Mouse (Mus musculus) heart, postnatal 14 days (tissue): ENCODE measurements around the gene Ano10. TPM values are rescaled to one million over a fixed set of nuclear protein-coding genes. Genes with fewer than 3 reads are reported as not detected.

Experiments
- DNase-seq, 2 experiments: peaks; one replicate each; pipeline ENCODE4 v3.0.0; 2021 to 2022
- intact Hi-C: fragments of 180-260 bp; cut with DNase I; formaldehyde crosslinking; loops from one replicate; pipeline ENCODE4 v1.15.1; 2025
- total RNA-seq, 2 experiments: library from RNA; stranded (reverse); gene quantifications; 2 replicates each; pipeline ENCODE4 v1.2.3; 2021

Gene Ano10
- total RNA-seq, 2 experiments from 2014 or later, result 34.4 to 35.9 TPM

DNA sequence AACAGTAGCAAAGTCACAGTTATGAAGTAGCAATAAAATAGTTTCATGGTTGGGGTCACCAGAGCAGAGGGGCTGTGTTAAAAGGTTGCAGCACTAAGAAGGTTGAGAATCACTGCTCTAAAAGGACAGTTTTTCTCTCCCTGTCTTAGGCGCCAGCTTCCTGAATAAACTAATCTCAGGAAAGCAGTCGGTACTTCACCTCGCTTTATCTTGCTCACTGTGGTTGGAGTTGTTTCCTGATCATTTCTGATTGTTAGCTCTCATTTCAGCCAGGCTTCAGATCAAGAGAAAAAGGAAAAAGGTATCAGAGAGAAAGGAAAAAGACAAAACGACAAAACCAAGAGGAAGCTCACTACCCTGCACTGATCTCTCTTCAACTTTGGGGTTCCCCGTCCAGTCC is 1.9 kb upstream of the Ano10 start:
- intact Hi-C loops, result no loop called here

DNA sequence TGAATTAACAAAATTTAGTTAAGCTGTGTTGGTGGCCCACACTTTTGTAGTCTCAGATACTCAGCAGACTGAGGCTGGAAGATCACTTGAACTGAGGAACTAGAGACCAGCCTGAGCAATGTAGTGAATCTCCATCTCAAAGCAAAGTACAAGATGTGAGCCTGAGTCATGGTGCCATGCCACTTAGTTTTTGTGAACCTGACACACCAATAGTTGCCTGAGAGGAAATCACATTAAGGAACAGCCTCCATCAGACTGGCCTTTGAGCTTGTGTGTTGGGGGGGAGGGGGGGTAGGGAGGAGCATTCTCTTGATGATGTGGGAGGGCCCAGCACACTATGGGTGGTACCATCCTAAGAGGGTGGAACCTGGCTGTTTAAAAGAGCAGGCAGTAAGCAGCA is 1.2 kb upstream of the Ano10 start:
- intact Hi-C loops, result no loop called here
- no peak for DNase-seq

More for the DNA sequence above, 1.9 kb upstream of the Ano10 start:
- DNase-seq, result no peak

DNA sequence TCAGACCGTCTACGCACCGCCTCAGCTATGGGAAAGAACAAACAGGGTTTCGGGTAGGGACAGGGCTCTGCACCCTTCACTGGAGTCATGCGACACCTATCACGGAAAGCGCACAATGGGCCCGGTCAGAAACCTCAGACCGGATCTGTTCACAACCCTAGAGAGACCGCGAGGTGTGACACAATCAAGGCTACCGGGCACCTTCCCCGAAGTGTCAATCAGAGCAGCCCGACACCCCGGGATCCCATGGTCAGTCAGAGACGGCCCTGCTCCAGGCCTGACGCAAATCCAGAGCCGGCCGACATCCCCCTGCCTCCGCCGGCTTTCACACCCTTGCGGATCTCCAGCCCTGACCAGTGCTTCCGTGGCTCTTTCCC is 370 bp downstream of the Ano10 start:
- DNase-seq, result no peak
- intact Hi-C loops, result no loop called here

- DNase-seq, result no peak
- intact Hi-C loops, result no loop called here
These were observed 4.0 kb downstream of the Ano10 start for GRCm38 (mm10) chr9:122290192-122290591.

DNA sequence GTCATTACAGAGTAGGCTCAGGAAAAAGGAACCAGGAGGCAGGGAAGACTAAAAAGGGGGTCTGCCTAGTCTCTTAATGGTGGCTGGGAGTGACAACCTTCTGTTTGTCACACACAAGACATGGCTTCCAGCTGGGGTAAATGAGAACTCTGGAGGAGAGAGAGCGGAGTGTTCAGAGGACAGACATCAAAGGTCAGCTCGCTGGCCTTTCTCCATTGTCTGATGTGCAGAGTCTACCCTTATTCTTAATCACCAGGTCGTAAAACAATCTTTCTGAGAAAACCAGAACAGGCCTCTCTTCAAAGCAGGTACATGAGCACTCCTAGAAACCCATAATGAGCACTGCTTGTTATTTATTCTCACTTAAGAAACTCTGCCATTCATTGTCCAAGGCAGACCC is 5.8 kb downstream of the Ano10 start:
- DNase-seq, result no peak
- intact Hi-C loops, result no loop called here

GRCm38 (mm10) chr9:122287526-122287925 is 6.7 kb downstream of the Ano10 start:
- intact Hi-C loops, result no loop called here
- DNase-seq, result no peak

GRCm38 (mm10) chr9:122285833-122286310 is 8.4 kb downstream of the Ano10 start:
- intact Hi-C loops, result no loop called here
- no peak for DNase-seq

- DNase-seq, result no peak
- intact Hi-C loops, result no loop called here
These were observed 8.9 kb downstream of the Ano10 start for GRCm38 (mm10) chr9:122285146-122285832.

DNA sequence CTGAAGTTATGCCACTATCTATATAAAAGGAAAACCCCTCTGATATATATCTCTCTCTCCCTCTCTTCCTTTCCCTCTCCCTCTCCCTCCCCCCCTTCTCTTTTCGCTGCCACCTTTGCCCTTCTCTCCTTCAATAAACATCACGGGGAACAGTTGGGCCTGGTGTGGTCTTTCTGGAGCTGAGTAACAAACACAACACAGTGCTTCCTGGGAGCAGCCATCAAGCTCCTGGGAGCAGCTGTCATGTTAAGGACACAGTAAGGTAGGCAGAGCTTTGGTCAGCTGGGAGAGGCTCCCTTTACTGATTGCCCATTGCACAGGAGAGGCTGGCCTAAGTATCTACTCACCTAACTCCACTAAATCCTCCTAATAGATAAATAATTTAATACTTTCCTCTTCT is 9.5 kb downstream of the Ano10 start:
- intact Hi-C loops, result no loop called here
- no peak for DNase-seq

DNA sequence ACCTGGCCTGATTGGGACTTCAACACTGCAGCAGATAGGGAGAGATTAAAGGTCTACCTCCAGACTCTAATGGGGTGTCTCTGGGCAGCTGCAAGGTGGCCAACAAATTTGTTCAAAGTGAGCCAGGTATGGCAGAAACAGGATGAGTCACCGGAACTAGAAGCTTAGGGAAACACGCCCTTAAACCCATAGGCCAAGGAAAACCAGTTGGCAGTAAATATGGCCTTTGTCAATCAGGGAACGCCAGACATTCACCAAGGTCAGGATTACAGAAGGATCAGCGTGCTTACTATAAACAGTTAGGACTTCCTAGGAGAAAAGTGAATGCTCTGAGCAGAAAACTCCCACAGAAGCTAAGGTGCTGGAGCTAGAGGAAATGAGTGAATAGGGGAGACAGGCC is 13.2 kb downstream of the Ano10 start:
- DNase-seq, result no peak
- intact Hi-C loops, result no loop called here

DNA sequence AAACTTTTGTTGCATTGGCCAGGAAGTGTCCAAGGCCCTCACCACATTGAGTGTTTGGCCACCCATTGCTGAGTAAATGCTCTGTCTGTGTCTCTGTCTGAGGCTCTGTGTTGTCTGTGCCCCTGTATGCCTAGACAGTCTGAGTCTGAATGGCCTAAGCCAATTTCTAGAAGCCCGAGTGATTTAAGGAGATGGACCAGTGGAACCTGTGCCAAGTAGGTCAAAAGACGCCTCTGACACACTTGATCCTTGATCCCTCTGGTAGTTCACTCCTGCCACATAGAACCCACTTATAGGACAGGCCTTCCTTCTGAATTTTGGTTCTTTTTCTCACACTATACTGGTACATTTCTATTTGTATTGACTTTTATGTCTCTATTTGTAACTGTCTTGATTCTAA is 17.6 kb downstream of the Ano10 start:
- intact Hi-C loops, result no loop called here

DNA sequence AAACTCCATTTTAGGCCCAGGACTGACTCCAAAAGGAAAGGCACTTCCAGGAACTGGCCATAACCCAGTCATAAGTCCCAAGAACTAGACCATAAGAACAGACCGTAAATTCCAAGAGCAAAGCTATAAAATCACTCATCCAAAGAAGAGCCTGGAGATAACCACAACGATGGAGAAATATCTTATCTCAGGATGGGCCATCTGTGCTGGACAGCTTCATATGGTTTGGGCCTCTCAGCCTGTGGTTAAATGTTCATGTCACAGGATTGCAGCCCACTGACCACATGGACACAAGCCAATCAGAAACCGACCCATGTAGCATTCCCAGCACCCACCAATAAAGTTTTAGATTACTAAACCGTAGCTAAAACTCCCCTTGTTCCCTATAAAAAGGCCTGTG is 18.1 kb downstream of the Ano10 start:
- intact Hi-C loops, result no loop called here
- DNase-seq, result no peak

More for the DNA sequence above, 17.6 kb downstream of the Ano10 start:
- DNase-seq, result no peak

DNA sequence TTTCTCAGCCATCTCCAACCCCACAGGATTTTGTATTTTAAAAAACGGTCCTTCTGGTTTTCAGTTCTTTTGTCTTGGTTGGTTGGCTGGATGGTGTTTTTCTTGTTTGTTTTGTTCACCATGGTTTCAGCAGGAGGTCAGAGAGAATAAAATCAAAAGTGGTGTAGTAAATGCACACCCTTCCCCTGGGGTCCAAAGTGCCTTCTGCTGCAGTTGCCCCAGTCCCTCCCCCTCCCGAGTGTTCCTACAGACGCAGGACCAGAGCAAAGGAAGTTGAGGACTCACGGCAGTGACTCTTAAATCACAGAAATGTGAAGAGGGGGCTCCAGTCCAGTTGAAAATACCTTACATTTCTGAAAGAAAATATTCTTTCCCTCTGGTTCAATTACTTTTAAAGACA is 19.9 kb downstream of the Ano10 start:
- intact Hi-C loops, result no loop called here

DNA sequence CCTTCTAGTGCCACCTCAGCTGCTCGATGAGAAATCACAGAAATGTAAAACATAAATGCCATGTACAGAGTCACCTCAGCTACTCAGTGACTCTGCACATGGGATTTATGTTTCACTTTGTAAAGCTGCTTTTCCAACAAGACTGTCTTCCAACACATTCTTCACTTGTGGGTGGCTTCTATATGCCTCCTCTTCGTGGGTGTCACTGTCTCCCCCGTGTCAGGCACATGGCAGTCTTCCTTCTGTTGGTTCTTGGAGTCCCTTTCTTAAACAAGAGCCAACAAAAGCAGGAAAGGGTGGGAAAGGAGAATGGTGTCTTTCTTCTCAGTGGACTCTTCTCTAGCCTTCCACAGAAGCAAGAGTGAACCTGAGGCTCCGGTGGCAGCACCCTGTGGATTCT is 20.3 kb downstream of the Ano10 start:
- intact Hi-C loops, result no loop called here

More for the DNA sequence above, 19.9 kb downstream of the Ano10 start:
- no peak for DNase-seq

GRCm38 (mm10) chr9:122271866-122272265 is 22.4 kb downstream of the Ano10 start:
- DNase-seq, result no peak
- intact Hi-C loops, result no loop called here

More for the DNA sequence above, 20.3 kb downstream of the Ano10 start:
- DNase-seq, result no peak

GRCm38 (mm10) chr9:122271318-122271717 is 22.9 kb downstream of the Ano10 start:
- intact Hi-C loops, result no loop called here
- DNase-seq, result no peak

GRCm38 (mm10) chr9:122270913-122271312 is 23.3 kb downstream of the Ano10 start:
- intact Hi-C loops, result no loop called here
- DNase-seq, result no peak

DNA sequence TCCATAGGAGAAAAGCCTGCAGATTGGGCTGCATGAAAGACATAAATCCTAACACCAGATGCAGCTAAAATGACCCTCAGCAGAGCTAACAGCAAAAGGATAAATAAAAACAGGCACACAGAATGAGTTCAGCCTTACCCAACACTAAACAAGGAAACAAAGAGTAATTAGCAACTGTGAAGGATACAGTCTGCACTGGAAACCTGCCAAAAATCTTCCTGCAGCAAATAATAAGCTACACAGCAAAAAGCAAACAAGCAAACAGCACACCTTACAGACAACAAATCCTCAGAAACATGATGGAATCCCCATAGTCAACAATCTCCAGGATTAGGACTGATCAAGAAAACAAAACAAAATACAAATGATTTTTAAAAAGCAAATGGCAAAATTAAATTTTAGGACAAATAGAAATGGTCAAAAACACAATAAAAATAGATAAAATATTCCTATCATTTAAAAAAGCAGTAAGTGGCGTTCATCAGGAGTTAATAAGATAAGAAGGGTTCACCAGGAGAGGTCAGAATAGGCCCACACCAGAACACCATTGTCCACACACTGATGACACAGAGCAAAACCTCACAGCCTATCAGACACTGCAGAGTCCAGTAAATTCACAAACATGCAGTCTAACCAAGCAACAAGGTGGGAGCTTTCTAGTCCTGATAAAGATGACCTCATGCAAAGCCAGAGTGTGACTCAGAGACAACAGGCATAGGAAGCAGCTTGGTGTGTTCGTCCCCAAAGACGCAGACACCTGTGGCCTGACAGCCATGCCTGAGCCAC is 24.8 kb downstream of the Ano10 start:
- intact Hi-C loops, result loop anchor here (5.0 kb wide), 1 partner anchor 38 kb away; no protein-coding TSS in a partner anchor

GRCm38 (mm10) chr9:122265526-122266210 is 28.6 kb downstream of the Ano10 start:
- no peak for DNase-seq

More for the DNA sequence above, 24.8 kb downstream of the Ano10 start:
- DNase-seq, result no peak

DNA sequence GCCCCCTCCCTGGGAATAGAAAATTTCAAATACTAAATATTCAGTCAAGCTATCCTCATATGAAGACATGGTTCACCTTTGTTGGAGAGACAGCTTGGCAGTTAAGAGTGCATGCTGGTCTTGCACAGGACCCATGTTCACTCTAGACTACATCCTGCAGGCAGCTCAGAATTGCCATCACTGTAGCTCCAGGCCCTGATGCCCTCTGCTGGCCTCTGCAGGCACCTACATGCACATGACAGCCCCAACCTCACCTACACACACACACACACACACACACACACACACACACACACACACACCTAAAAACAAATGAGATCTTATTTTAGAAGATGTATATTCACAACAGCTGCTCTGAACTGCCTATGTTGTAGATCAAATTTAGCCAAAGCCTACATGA is 31.1 kb downstream of the Ano10 start:
- intact Hi-C loops, result no loop called here
- no peak for DNase-seq

More at GRCm38 (mm10) chr9:122265526-122266210, 28.6 kb downstream of the Ano10 start:
- intact Hi-C loops, result loop anchor here (5.0 kb wide), 1 partner anchor 42 kb away; no protein-coding TSS in a partner anchor

- DNase-seq, result no peak
- intact Hi-C loops, result no loop called here
These were observed 39.8 kb downstream of the Ano10 start for GRCm38 (mm10) chr9:122254386-122254785.
